Mouse (Mus musculus) cerebellum, postnatal 36 days (tissue): Measurements from ENCODE around the gene Ms4a3.

Experiments
- DNase-seq, 2 experiments: peaks; one replicate each; pipeline ENCODE4 v3.0.0; 2021 to 2022; ENCODE audit warnings: mixed read lengths in 2 of 2

The Ms4a3 gene

GRCm38 (mm10) chr19:11589205-11589604, 51.4 kb downstream of the Ms4a3 start:
- no peak for DNase-seq
